Mouse (Mus musculus) heart, embryonic 14.5 days (tissue): ENCODE measurements around the gene Naa10. TPM values are rescaled to one million over a fixed set of nuclear protein-coding genes. Genes with fewer than 3 reads are reported as not detected.

Experiments used
- ATAC-seq: fragments of 200-750 bp; cut with Nextera tagmentation; 2 replicates; pipeline ENCODE4 v1.8.0; 2017; ENCODE audit warnings: low read depth, moderate TSS enrichment; ENCODE audit not compliant: insufficient number of reproducible peaks, insufficient read depth, low FRiP score
- H3K27ac ChIP-seq, 2 experiments: fragments of 200-500 bp in 1 of 2; fragments of 300-500 bp in 1 of 2; sonication (generic) in 1 of 2; replicated peaks in 1 of 2; 2 replicates each; pipeline ENCODE4 v1.5.1; 2012 to 2014; ENCODE audit warnings: low read depth in 2 of 2, low read length in 2 of 2, control low read depth in 1 of 2, mild to moderate bottlenecking in 1 of 2, mixed read lengths in 1 of 2; ENCODE audit not compliant: control insufficient read depth in 1 of 2, insufficient read depth in 1 of 2
- H3K27me3 ChIP-seq: fragments of 300-500 bp; sonication (generic); 2 replicates; pipeline ENCODE4 v1.6.1; 2014; ENCODE audit warnings: mild to moderate bottlenecking, low read length, control low read depth; ENCODE audit not compliant: control insufficient read depth, insufficient read depth
- H3K36me3 ChIP-seq: fragments of 300-500 bp; sonication (generic); 2 replicates; pipeline ENCODE4 v1.6.1; 2014; ENCODE audit warnings: mild to moderate bottlenecking, control low read depth, low read length, mixed read lengths; ENCODE audit not compliant: control insufficient read depth, insufficient read depth
- H3K4me1 ChIP-seq, 2 experiments: fragments of 200-500 bp in 1 of 2; fragments of 300-500 bp in 1 of 2; sonication (generic) in 1 of 2; 2 replicates each; pipeline ENCODE4 v1.6.1; 2012 to 2014; ENCODE audit warnings: low read length in 2 of 2, control low read depth in 1 of 2, mixed read lengths in 1 of 2; ENCODE audit not compliant: control insufficient read depth in 2 of 2, insufficient read depth in 2 of 2
- H3K4me2 ChIP-seq: fragments of 300-500 bp; sonication (generic); 2 replicates; pipeline ENCODE4 v1.6.1; 2014; ENCODE audit warnings: mild to moderate bottlenecking, low read length
- H3K4me3 ChIP-seq, 2 experiments: fragments of 200-500 bp in 1 of 2; fragments of 300-500 bp in 1 of 2; sonication (generic) in 1 of 2; 2 replicates each; pipeline ENCODE4 v1.5.1; 2012 to 2014; ENCODE audit warnings: low read length in 2 of 2, mild to moderate bottlenecking in 2 of 2, control low read depth in 1 of 2, low read depth in 1 of 2, moderate library complexity in 1 of 2; ENCODE audit not compliant: control insufficient read depth in 1 of 2, insufficient read depth in 1 of 2
- H3K9ac ChIP-seq: fragments of 300-500 bp; sonication (generic); 2 replicates; pipeline ENCODE4 v1.6.1; 2014; ENCODE audit warnings: mild to moderate bottlenecking, low read length
- H3K9me3 ChIP-seq: fragments of 300-500 bp; sonication (generic); 2 replicates; pipeline ENCODE4 v1.6.1; 2016; ENCODE audit warnings: low read length, control low read depth; ENCODE audit not compliant: control insufficient read depth
- WGBS: fragments of 180-500 bp; shearing (Covaris S2); extraction: QIAGEN DNeasy Blood & Tissue Kit; methylation state at CpG from one replicate; pipeline ENCODE4 v1.1.7; 2014; 5-methylcytosine and 5-hydroxymethylcytosine counted together
- polyA plus RNA-seq: library from polyadenylated mRNA; unstranded; fragments of >200 nt; fragmentation: Nextera tagmentation; extraction: Ambion mirVana; gene quantifications from 2 replicates; pipeline ENCODE4 v1.2.1, GENCODE M21; 2014

Naa10 gene
- polyA plus RNA-seq, 1 experiment from 2014 or later: 84.8 TPM

DNA sequence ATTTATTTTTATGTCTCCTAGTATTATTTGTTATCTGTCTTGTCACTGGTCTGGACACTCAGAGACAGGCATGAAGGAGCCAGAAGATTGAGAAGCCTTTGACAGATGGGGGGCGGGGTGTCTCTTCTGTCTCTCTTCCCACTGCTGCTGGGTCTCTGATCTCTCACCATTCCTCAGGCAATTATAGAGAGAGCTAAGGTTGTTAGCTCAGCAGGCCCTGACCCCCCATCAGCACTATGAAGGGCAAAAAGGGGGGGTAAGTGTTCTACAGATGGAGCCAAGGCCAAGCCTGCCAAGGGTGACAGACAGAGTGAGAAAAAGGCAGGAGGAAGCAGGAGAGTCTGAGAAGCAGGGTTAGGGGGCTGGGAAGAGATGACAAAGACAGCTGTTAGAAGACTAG is 49.8 kb downstream of the Naa10 start:
- H3K9ac ChIP-seq: no peak overlapping the region
- H3K27ac ChIP-seq: no peak overlapping the region
- H3K27me3 ChIP-seq: no peaks in the 10 kb centered on the region
- H3K4me2 ChIP-seq: no peak overlapping the region
- H3K36me3 ChIP-seq: no peaks in the 10 kb centered on the region
- 40% methylated on average over 1 of the region's 1 CpGs for WGBS
- H3K4me1 ChIP-seq: no peaks in the 10 kb centered on the region
- no peaks in the 10 kb centered on the region for H3K9me3 ChIP-seq
- H3K4me3 ChIP-seq: no peak overlapping the region
- no peak for ATAC-seq

DNA sequence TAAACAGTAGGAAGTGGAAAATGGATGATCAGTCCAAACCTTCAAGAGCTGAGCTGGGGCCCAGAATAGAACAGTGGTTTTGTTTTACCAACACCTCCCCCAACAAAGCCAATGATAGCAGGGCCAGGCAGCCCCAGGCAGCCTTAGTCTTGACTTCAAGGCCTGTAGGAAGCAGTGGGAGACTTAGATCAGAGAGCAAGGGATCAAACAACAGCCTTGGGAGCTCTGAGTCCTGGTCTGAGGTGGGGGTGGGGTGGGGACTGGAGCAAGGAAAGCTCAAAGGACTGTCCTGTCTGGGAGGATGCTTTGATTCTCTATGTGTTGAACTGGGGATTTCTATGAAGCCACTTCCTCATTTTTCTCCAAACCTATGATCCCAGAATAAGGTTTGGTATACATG is 50.3 kb downstream of the Naa10 start:
- H3K4me2 ChIP-seq: no peak overlapping the region
- no peaks in the 10 kb centered on the region for H3K36me3 ChIP-seq
- no peaks in the 10 kb centered on the region for H3K4me1 ChIP-seq
- no peaks in the 10 kb centered on the region for H3K9me3 ChIP-seq
- no peak overlapping the region for H3K27ac ChIP-seq
- H3K9ac ChIP-seq: no peak overlapping the region
- no peak for ATAC-seq
- no peaks in the 10 kb centered on the region for H3K27me3 ChIP-seq
- no peak overlapping the region for H3K4me3 ChIP-seq

DNA sequence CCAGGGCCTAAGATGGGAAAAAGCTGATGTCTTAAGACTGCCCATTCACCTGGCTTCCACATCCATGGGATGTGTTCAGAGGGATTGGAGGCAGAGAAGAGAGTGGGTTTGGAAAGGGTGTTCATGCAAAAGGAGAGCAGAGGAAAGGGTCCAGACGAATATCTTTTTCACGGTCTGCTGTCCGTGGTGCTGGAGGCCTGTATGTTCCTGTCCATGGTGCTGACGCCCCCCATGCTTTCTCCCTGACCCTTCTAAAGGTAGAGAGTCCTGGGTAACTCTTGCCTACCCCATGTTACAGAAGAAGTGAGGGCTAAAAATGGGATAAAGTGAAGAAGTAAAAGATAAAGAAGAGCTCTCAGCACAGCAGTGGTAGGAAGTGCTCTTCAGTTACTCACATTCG is 52.4 kb downstream of the Naa10 start:
- WGBS: 9% methylated on average over 5 of the region's 5 CpGs
- no peaks in the 10 kb centered on the region for H3K36me3 ChIP-seq
- no peak overlapping the region for H3K9ac ChIP-seq
- H3K27me3 ChIP-seq: no peaks in the 10 kb centered on the region
- no peak overlapping the region for H3K4me3 ChIP-seq
- no peak for ATAC-seq
- no peaks in the 10 kb centered on the region for H3K4me1 ChIP-seq
- no peak overlapping the region for H3K27ac ChIP-seq
- H3K9me3 ChIP-seq: no peaks in the 10 kb centered on the region
- no peak overlapping the region for H3K4me2 ChIP-seq

DNA sequence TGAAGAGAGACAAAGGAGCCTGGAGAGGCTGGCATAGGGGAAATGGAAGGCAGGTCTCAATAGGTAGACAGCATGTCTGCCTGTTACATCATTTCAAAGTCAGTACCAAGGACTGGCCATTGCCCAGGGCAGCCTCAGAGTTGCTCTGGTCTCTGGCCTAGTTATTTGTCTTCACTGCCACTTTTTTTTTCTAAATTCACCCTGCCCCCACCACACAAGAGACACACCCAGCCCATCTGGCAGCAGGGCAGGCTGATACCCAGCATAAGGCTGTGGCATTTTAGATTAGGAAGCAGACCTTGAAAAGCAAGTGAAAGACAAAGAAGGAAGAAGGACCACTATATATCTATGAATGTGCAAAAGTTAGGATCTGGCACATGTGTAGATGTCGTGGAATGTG is 53.9 kb downstream of the Naa10 start:
- ATAC-seq: no peak
- Histone ChIP-seq H3K4me2 (no peak overlapping the region), H3K27ac (no peak overlapping the region), H3K9me3 (no peaks in the 10 kb centered on the region), H3K4me3 (no peak overlapping the region), H3K4me1 (no peaks in the 10 kb centered on the region), H3K27me3 (no peaks in the 10 kb centered on the region), H3K9ac (no peak overlapping the region), H3K36me3 (no peaks in the 10 kb centered on the region)
- WGBS: 77% methylated on average over 1 of the region's 1 CpGs

DNA sequence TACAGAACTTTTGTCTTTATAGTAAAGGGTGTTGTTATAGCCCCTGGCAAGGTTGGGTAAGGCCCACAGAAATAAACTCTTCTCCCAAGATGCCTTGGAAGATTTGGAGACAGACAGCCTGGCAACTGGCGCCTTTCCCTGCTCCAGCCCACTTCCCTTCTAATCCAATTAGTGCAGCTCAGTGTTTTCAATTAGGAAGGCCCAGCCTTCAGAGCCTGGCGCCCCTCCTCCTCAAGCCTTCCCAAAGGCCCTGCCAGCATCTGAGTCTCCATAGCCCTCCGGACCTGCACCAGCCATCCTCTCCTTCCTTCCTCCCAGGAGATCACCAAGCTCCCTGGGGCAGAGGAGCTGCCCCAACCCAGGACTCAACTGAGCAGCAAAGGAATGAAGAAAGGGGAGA is 54.5 kb downstream of the Naa10 start:
- no peaks in the 10 kb centered on the region for H3K9me3 ChIP-seq
- no peak for ATAC-seq
- H3K4me1 ChIP-seq: no peaks in the 10 kb centered on the region
- no peak overlapping the region for H3K4me2 ChIP-seq
- WGBS: 19% methylated on average over 3 of the region's 3 CpGs
- no peaks in the 10 kb centered on the region for H3K27me3 ChIP-seq
- H3K9ac ChIP-seq: no peak overlapping the region
- no peaks in the 10 kb centered on the region for H3K36me3 ChIP-seq
- no peak overlapping the region for H3K27ac ChIP-seq
- H3K4me3 ChIP-seq: no peak overlapping the region

Other genes with a start within 250 kb of the Naa10 start
- 11.8 and 11.9 TPM in 2 replicates for gene Slc6a8, start 248.8 kb downstream of the Naa10 start, polyA plus RNA-seq
- 164 and 174 TPM in 2 replicates for gene Bcap31, start 205.8 kb downstream of the Naa10 start, polyA plus RNA-seq
- gene Abcd1, start 205.3 kb downstream of the Naa10 start, polyA plus RNA-seq: 10.9 and 12.2 TPM in 2 replicates
- gene Plxnb3, start 164.9 kb downstream of the Naa10 start, polyA plus RNA-seq: 0.31 and 0.69 TPM in 2 replicates
- 76.5 and 79.5 TPM in 2 replicates for gene Srpk3, start 147.5 kb downstream of the Naa10 start, polyA plus RNA-seq
- 498 and 508 TPM in 2 replicates for gene Idh3g, start 135.0 kb downstream of the Naa10 start, polyA plus RNA-seq
- 186 and 206 TPM in 2 replicates for gene Ssr4, start 134.9 kb downstream of the Naa10 start, polyA plus RNA-seq
- 0.40 and 0.42 TPM in 2 replicates for gene Pdzd4, start 97.0 kb downstream of the Naa10 start, polyA plus RNA-seq
- gene Avpr2, start 29.8 kb downstream of the Naa10 start, polyA plus RNA-seq: not detected in 2 replicates
- 0.39 and 0.54 TPM in 2 replicates for gene L1cam, start 25.8 kb downstream of the Naa10 start, polyA plus RNA-seq
- 1.1 and 1.5 TPM in 2 replicates for gene Arhgap4, start 74 bp downstream of the Naa10 start, polyA plus RNA-seq
- gene Renbp, start 8.9 kb upstream of the Naa10 start, polyA plus RNA-seq: 55.5 and 63.7 TPM in 2 replicates
- 35.6 and 36.6 TPM in 2 replicates for gene Hcfc1, start 44.4 kb upstream of the Naa10 start, polyA plus RNA-seq
- gene Irak1, start 102.0 kb upstream of the Naa10 start, polyA plus RNA-seq: 41.4 and 44.6 TPM in 2 replicates
- not detected in 2 replicates for gene Opn1mw, start 205.5 kb upstream of the Naa10 start, polyA plus RNA-seq
- gene Mecp2, start 213.4 kb upstream of the Naa10 start, polyA plus RNA-seq: 10.9 and 11.7 TPM in 2 replicates
- not detected in 2 replicates for gene Tex28, start 245.9 kb upstream of the Naa10 start, polyA plus RNA-seq